Mouse (Mus musculus): Measurements from ENCODE around the gene Ppm1g.

GRCm38 (mm10) chr5:31183678-31184077 is 36.8 kb downstream of the Ppm1g start:
- no peak for TF ChIP-seq CTCF (conservative IDR thresholded peaks at IDR 0.05; ENCODE audit: insufficient read depth, insufficient read length, low read depth, low read length)
- no peak for TF ChIP-seq POLR2A (IDR thresholded peaks at IDR 0.05; ENCODE audit: low read depth, low read length)

All from kidney, adult 2 months (tissue).